Mouse (Mus musculus): ENCODE measurements around the gene Icam5. TPM values are rescaled to one million over a fixed set of nuclear protein-coding genes. Genes with fewer than 3 reads are reported as not detected.

The Icam5 gene
- polyA plus RNA-seq (2015; fragmentation: Nextera tagmentation; extraction: Ambion mirVana): 0.05 and 0.08 TPM in 2 replicates

- H3K4me1 ChIP-seq (ENCODE audit: insufficient read depth): peaks cover 62% of the 10 kb centered on the region
- 1% methylated on average over 34 of the region's 35 CpGs for WGBS (ENCODE audit: insufficient replicate concordance)
- H3K4me2 ChIP-seq (ENCODE audit: low read depth, low read length): peak within 1 kb of the TSS; percentile 98
- ATAC-seq (no peak), DNase-seq (peak; percentile 55)
- H3K27me3 ChIP-seq (ENCODE audit: insufficient read depth, low read length): peaks cover 55% of the 10 kb centered on the region
- peak within 1 kb of the TSS; percentile 55 for H3K4me3 ChIP-seq (ENCODE audit: low read depth, low read length)
- TF ChIP-seq EP300 (IDR thresholded peaks at IDR 0.05; ENCODE audit: low read depth) (no peak), CTCF (IDR thresholded peaks at IDR 0.05; ENCODE audit: low read depth) (no peak)
- H3K36me3 ChIP-seq (replicated peaks; ENCODE audit: insufficient read depth, low read length): peaks cover 16% of the 10 kb centered on the region
- peak within 1 kb of the TSS; percentile 44 for H3K9ac ChIP-seq (replicated peaks)
- peak within 1 kb of the TSS; percentile 87 for H3K27ac ChIP-seq (ENCODE audit: low read depth)
- H3K9me3 ChIP-seq (ENCODE audit: low read length): no peaks in the 10 kb centered on the region
These were observed at the start of gene Icam5 for GRCm38 (mm10) chr9:21031896-21032351. TSS of gene Icam5 (plus strand) at chr9:21032073.

DNA sequence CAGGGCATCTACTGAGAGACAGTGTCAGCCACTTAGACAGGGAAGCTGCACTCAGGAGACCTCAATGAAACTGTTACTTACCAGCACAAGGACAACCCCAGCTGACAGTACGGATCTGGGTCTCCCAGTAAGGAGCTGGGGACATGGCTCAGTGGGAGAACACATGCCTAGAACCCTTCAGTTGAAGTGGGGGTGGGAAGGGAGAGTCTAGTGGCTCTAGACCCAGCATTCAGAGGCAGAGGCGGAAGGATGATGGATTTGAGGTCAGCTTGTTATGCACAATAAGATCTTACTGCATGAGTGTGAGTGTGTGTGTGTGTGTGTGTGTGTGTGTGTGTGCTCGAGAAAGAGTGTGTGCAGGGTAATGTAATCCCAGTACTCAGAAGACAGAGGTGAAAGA lies 49.7 kb upstream of the Icam5 start:
- H3K27me3 ChIP-seq (ENCODE audit: insufficient read depth, low read length): no peaks in the 10 kb centered on the region
- no peak for ATAC-seq
- H3K4me2 ChIP-seq (ENCODE audit: low read depth, low read length): no peak overlapping the region
- H3K27ac ChIP-seq (ENCODE audit: low read depth): no peak overlapping the region
- TF ChIP-seq CTCF (IDR thresholded peaks at IDR 0.05; ENCODE audit: low read depth): no peak
- no peak for TF ChIP-seq EP300 (IDR thresholded peaks at IDR 0.05; ENCODE audit: low read depth)
- no peak overlapping the region for H3K9ac ChIP-seq (replicated peaks)
- WGBS (ENCODE audit: insufficient replicate concordance): 60% methylated on average over 3 of the region's 3 CpGs
- H3K9me3 ChIP-seq (ENCODE audit: low read length): no peaks in the 10 kb centered on the region
- DNase-seq: no peak
- H3K4me1 ChIP-seq (ENCODE audit: insufficient read depth): 0 out of 2 replicates have a peak, but pooled peaks cover 7% of the 10 kb centered on the region
- H3K4me3 ChIP-seq (ENCODE audit: low read depth, low read length): no peak overlapping the region
- no peaks in the 10 kb centered on the region for H3K36me3 ChIP-seq (replicated peaks; ENCODE audit: insufficient read depth, low read length)

DNA sequence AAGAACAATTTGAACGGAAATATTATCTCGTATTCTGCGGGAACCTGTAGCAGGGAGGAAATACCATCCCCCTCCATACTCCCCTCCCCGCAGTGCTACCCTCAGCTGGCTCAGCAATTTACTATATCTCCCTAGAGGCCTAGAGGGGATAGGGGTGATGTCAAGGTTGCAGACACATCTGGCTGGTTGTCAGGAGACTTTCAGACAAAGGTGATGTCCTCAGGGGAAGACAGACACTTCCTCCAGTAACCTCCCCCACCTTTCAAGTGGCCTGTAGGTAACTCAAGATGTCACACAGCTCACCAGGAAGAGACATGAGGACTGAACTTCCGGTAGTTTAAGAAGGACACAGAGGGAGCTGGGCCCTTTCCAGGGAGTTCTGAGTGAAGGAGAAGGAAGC lies 48.7 kb upstream of the Icam5 start:
- no peak overlapping the region for H3K4me2 ChIP-seq (ENCODE audit: low read depth, low read length)
- H3K4me3 ChIP-seq (ENCODE audit: low read depth, low read length): no peak overlapping the region
- H3K9me3 ChIP-seq (ENCODE audit: low read length): no peaks in the 10 kb centered on the region
- no peaks in the 10 kb centered on the region for H3K27me3 ChIP-seq (ENCODE audit: insufficient read depth, low read length)
- DNase-seq: no peak
- H3K9ac ChIP-seq (replicated peaks): no peak overlapping the region
- TF ChIP-seq EP300 (IDR thresholded peaks at IDR 0.05; ENCODE audit: low read depth): no peak
- no peak for TF ChIP-seq CTCF (IDR thresholded peaks at IDR 0.05; ENCODE audit: low read depth)
- no peaks in the 10 kb centered on the region for H3K36me3 ChIP-seq (replicated peaks; ENCODE audit: insufficient read depth, low read length)
- 0 out of 2 replicates have a peak, but pooled peaks cover 7% of the 10 kb centered on the region for H3K4me1 ChIP-seq (ENCODE audit: insufficient read depth)
- H3K27ac ChIP-seq (ENCODE audit: low read depth): no peak overlapping the region
- ATAC-seq: no peak
- WGBS (ENCODE audit: insufficient replicate concordance): 35% methylated on average over 5 of the region's 5 CpGs

DNA sequence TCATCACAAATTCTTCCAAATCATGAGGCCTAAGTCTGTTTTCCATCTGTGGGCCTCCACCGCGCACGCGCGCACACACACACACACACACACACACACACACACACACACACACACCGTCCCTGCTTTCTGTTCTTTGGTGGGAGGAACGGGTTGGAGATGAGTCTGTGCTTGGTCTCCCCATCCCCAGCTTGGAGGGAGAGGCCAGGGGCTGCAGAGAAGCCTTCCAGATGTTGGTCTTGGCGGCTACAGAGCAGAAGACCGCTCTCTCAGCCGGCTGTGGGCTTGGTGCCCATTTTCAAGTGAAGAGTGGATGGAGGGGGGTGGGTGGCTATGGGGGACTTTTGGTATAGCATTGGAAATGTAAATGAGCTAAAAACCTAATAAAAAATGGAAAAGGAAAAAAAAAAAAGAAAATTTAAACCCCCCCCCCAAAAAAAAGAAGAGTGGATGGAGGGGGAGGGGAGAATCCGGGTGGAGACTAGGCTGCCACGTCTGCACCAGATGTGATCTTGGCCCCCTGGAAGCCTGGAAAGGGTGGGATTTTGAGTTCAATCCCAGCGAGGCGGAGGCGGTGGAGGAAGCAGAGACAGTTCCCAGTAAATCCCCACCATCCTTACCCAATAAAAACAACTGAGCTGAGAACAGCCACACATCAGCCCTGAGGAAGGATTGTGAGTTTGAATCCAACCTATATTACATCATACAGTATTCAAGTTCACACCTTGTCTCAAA lies 44.8 kb upstream of the Icam5 start:
- Histone ChIP-seq H3K27me3 (ENCODE audit: insufficient read depth, low read length) (no peaks in the 10 kb centered on the region), H3K4me3 (ENCODE audit: low read depth, low read length) (no peak overlapping the region), H3K4me2 (ENCODE audit: low read depth, low read length) (no peak overlapping the region), H3K4me1 (ENCODE audit: insufficient read depth) (peaks cover 4% of the 10 kb centered on the region; the same call in 1 of the 2 replicates), H3K9me3 (ENCODE audit: low read length) (no peaks in the 10 kb centered on the region), H3K36me3 (replicated peaks; ENCODE audit: insufficient read depth, low read length) (no peaks in the 10 kb centered on the region), H3K27ac (ENCODE audit: low read depth) (no peak overlapping the region), H3K9ac (replicated peaks) (no peak overlapping the region)
- TF ChIP-seq EP300 (IDR thresholded peaks at IDR 0.05; ENCODE audit: low read depth) (no peak), CTCF (IDR thresholded peaks at IDR 0.05; ENCODE audit: low read depth) (no peak)
- WGBS (ENCODE audit: insufficient replicate concordance): 72% methylated on average over 15 of the region's 15 CpGs
- no peak for DNase-seq
- no peak for ATAC-seq

DNA sequence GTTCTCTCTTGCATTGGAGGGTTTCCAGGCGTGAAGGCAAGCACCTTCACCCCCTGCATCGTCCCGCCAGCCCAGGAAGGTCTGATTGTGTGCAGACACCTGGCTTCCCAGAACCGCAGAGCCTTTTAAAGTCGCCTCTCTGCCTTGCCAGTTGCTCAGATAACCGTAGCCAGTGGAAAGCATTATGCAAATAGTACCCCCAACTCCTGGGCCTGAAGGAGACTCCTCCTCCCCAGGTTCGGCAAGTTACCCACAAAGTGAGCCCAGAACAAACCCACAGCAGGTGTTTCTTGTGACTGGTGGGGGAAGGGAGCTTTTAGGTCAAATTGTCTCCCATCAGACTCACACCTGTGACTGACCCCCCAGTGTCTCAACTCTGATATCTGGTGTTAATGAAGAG lies 43.9 kb upstream of the Icam5 start:
- no peak for ATAC-seq
- 44% methylated on average over 7 of the region's 7 CpGs for WGBS (ENCODE audit: insufficient replicate concordance)
- no peak overlapping the region for H3K4me3 ChIP-seq (ENCODE audit: low read depth, low read length)
- H3K36me3 ChIP-seq (replicated peaks; ENCODE audit: insufficient read depth, low read length): no peaks in the 10 kb centered on the region
- H3K27ac ChIP-seq (ENCODE audit: low read depth): no peak overlapping the region
- no peaks in the 10 kb centered on the region for H3K9me3 ChIP-seq (ENCODE audit: low read length)
- H3K27me3 ChIP-seq (ENCODE audit: insufficient read depth, low read length): no peaks in the 10 kb centered on the region
- TF ChIP-seq CTCF (IDR thresholded peaks at IDR 0.05; ENCODE audit: low read depth) (no peak), EP300 (IDR thresholded peaks at IDR 0.05; ENCODE audit: low read depth) (no peak)
- H3K4me2 ChIP-seq (ENCODE audit: low read depth, low read length): no peak overlapping the region
- DNase-seq: no peak
- no peak overlapping the region for H3K9ac ChIP-seq (replicated peaks)
- H3K4me1 ChIP-seq (ENCODE audit: insufficient read depth): peaks cover 4% of the 10 kb centered on the region; the same call in 1 of the 2 replicates

DNA sequence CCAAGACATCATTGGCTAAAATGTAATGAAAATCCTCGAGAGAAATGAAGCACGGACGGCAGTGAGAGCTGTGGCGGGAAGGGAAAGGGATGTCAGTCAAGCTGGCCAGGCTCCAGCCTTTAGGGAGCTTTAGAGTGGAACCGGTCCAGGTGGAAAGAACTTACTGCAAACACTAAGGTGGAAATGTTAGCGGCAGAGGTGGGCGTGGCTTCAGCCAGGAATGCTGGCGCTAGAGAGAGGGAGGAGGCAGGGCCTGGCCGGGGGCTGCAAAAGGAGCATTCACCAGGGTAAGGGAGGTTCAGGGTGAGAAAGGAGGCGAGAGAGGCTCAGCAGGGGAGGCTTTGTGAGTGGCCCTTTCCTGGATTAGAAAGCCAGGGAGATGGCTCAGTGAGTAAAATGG lies 41.0 kb upstream of the Icam5 start:
- H3K4me2 ChIP-seq (ENCODE audit: low read depth, low read length): peak overlapping the region; percentile 38; the same call in 1 of the 2 replicates
- WGBS (ENCODE audit: insufficient replicate concordance): 27% methylated on average over 10 of the region's 10 CpGs
- H3K27ac ChIP-seq (ENCODE audit: low read depth): no peak overlapping the region
- no peak overlapping the region for H3K4me3 ChIP-seq (ENCODE audit: low read depth, low read length)
- DNase-seq (no peak), ATAC-seq (no peak)
- H3K9me3 ChIP-seq (ENCODE audit: low read length): no peaks in the 10 kb centered on the region
- H3K9ac ChIP-seq (replicated peaks): no peak overlapping the region
- no peaks in the 10 kb centered on the region for H3K36me3 ChIP-seq (replicated peaks; ENCODE audit: insufficient read depth, low read length)
- H3K27me3 ChIP-seq (ENCODE audit: insufficient read depth, low read length): no peaks in the 10 kb centered on the region
- TF ChIP-seq CTCF (IDR thresholded peaks at IDR 0.05; ENCODE audit: low read depth) (no peak), EP300 (IDR thresholded peaks at IDR 0.05; ENCODE audit: low read depth) (no peak)
- H3K4me1 ChIP-seq (ENCODE audit: insufficient read depth): peaks cover 4% of the 10 kb centered on the region; the same call in 1 of the 2 replicates

Data from liver, postnatal 0 days (tissue).